8 mouse cellular contexts compared by ENCODE assay signal in the genomic region with DNA sequence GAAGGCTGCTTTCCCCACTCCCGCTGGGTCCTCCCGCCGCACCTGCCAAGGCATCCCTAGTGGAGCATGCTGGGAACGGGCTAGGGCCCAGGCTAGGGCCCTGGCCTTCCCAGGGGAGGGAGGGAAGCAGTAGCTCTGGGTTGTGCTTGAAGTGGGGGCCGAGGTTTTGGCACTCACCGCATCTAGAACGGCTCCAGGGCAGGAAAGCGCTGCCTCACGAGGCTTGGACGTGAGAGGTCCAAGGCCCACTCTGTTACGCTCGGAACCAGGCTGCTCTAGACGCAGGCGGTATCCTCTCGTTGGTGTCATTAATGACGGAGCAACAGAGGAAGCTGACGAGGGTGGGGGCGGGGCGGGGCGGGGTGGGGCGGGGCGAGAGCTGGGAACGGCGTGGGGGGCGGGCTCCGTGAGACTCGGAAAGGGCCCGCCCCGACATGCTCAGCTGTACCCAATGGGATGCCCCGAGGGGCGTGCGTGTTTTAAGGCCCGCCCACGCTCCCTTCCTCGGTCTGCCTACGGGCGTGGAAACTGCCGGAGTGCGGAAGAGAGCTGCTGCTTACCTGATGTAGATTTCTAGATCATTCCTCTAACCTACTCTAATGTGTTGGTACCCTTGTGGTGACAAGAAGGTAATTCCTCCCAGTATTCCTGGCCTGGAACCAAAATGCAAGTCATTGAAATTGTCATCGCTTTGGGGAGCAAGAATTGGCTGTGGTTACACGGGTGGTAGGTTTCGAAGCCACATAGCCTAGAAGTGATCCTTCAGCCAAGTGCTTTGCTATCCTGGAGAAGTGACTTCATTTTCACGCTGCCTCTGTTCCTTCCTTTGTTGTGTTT. TPM values are rescaled to one million over a fixed set of nuclear protein-coding genes. Genes with fewer than 3 reads are reported as not detected.
DNase-seq lines count a peak whose midpoint lies in the region; ATAC-seq and TF ChIP-seq lines count a peak whose summit lies in the region.

C1galt1c1 (minus strand) TSS at position 287 of the 837 bp plus-strand sequence.

- peak; percentile 31; the same call in 1 of the 2 replicates for TF ChIP-seq POLR2A in brain, embryonic 14.5 days (IDR thresholded peaks at IDR 0.05; ENCODE audit: borderline replicate concordance, extremely low read depth, insufficient read depth, insufficient read length, poor library complexity, severe bottlenecking)
- TF ChIP-seq POLR2A in liver, adult 2 months (IDR thresholded peaks at IDR 0.05; ENCODE audit: extremely low read depth, insufficient read depth, low read length) = peak; percentile 57; the same call in 1 of the 2 replicates
- TF ChIP-seq POLR2A in myocyte (IDR thresholded peaks at IDR 0.05; ENCODE audit: insufficient read length, low read depth) = peak; percentile 81

- peaks cover 4% of the 10 kb centered on the region for H3K9me3 ChIP-seq in erythroblast, embryonic 14.5 days (ENCODE audit: control insufficient read depth, low read length)
- no peaks in the 10 kb centered on the region for H3K9me3 ChIP-seq in heart, embryonic 11.5 days (replicated peaks; ENCODE audit: control insufficient read depth, low read length)
- H3K9me3 ChIP-seq in kidney, embryonic 16.5 days (ENCODE audit: low read length) = no peaks in the 10 kb centered on the region

- 20% methylated on average over 37 of the region's 43 CpGs for WGBS in heart, embryonic 11.5 days (ENCODE audit: insufficient replicate concordance)
- WGBS in kidney, embryonic 16.5 days = 24% methylated on average over 35 of the region's 43 CpGs
- 0% methylated on average over 26 of the region's 43 CpGs for WGBS in liver, adult 2 months

- peak within 1 kb of the TSS; percentile 30 for H3K4me3 ChIP-seq in C2C12 (ENCODE audit: insufficient read depth, poor library complexity, severe bottlenecking)
- H3K4me3 ChIP-seq in erythroblast, embryonic 14.5 days (replicated peaks) = peak within 1 kb of the TSS; percentile 86
- peak within 1 kb of the TSS; percentile 55 for H3K4me3 ChIP-seq in heart, embryonic 11.5 days (ENCODE audit: low read depth, low read length)
- H3K4me3 ChIP-seq in kidney, embryonic 16.5 days (ENCODE audit: low read length) = peak within 1 kb of the TSS; percentile 60
- peak within 1 kb of the TSS; percentile 94 for H3K4me3 ChIP-seq in liver, adult 2 months (ENCODE audit: insufficient read depth, low read depth, low read length)
- peak within 1 kb of the TSS; percentile 38 for H3K4me3 ChIP-seq in myocyte

- TF ChIP-seq CTCF in C2C12 (IDR thresholded peaks at IDR 0.05; ENCODE audit: control insufficient read depth, insufficient read depth, insufficient read length) = no peak
- TF ChIP-seq CTCF in brain, embryonic 14.5 days (IDR thresholded peaks at IDR 0.05; ENCODE audit: borderline replicate concordance, extremely low read depth, insufficient read depth, insufficient read length) = no peak
- TF ChIP-seq CTCF in liver, adult 2 months (IDR thresholded peaks at IDR 0.05; ENCODE audit: low read depth, low read length) = no peak

- H3ac ChIP-seq in C2C12 (ENCODE audit: control insufficient read depth, insufficient read length, low read depth) (peak within 1 kb of the TSS; percentile 89), myocyte (ENCODE audit: control insufficient read depth, insufficient read length) (no peak within 1 kb of the TSS)

- peak within 1 kb of the TSS; percentile 77 for H3K9ac ChIP-seq in heart, embryonic 11.5 days (ENCODE audit: low read depth, low read length)
- peak within 1 kb of the TSS; percentile 74 for H3K9ac ChIP-seq in kidney, embryonic 16.5 days (replicated peaks; ENCODE audit: low read length)
- H3K9ac ChIP-seq in liver, adult 2 months (ENCODE audit: low read depth, low read length) = peak within 1 kb of the TSS; percentile 72

- H3K79me2 ChIP-seq in C2C12 (ENCODE audit: control insufficient read depth, insufficient read depth) (peaks cover 13% of the 10 kb centered on the region), myocyte (ENCODE audit: control insufficient read depth, insufficient read depth) (peaks cover 7% of the 10 kb centered on the region)
- H3K79me2 ChIP-seq in liver, adult 2 months (ENCODE audit: control insufficient read depth, insufficient read depth, low read length) = peaks cover 2% of the 10 kb centered on the region; the same call in 1 of the 2 replicates

- no peaks in the 10 kb centered on the region for H3K27me3 ChIP-seq in C2C12 (ENCODE audit: control insufficient read depth, insufficient read depth, insufficient read length)
- H3K27me3 ChIP-seq in erythroblast, embryonic 14.5 days (ENCODE audit: control insufficient read depth) = no peaks in the 10 kb centered on the region; the same call in 1 of the 2 replicates
- H3K27me3 ChIP-seq in heart, embryonic 11.5 days (ENCODE audit: control insufficient read depth, insufficient read depth, low read length) = no peaks in the 10 kb centered on the region
- H3K27me3 ChIP-seq in kidney, embryonic 16.5 days (ENCODE audit: insufficient read depth, low read length) = no peaks in the 10 kb centered on the region
- no peaks in the 10 kb centered on the region for H3K27me3 ChIP-seq in liver, adult 2 months (ENCODE audit: control insufficient read depth, insufficient read depth, low read length)
- H3K27me3 ChIP-seq in myocyte (ENCODE audit: control insufficient read depth, insufficient read depth, insufficient read length) = no peaks in the 10 kb centered on the region
- no peaks in the 10 kb centered on the region for H3K27me3 ChIP-seq in splenic B cell, adult 2 months (ENCODE audit: control insufficient read depth, insufficient read depth, low read length, poor library complexity, severe bottlenecking)

- peaks cover 14% of the 10 kb centered on the region for H3K4me1 ChIP-seq in erythroblast, embryonic 14.5 days (ENCODE audit: control insufficient read depth)
- no peaks in the 10 kb centered on the region for H3K4me1 ChIP-seq in heart, embryonic 11.5 days (ENCODE audit: control insufficient read depth, insufficient read depth, low read length)
- peaks cover 7% of the 10 kb centered on the region; the same call in 1 of the 2 replicates for H3K4me1 ChIP-seq in kidney, embryonic 16.5 days (ENCODE audit: insufficient read depth, low read length)
- H3K4me1 ChIP-seq in liver, adult 2 months (ENCODE audit: control insufficient read depth, insufficient read depth, low read length) = peaks cover 2% of the 10 kb centered on the region; the same call in 1 of the 2 replicates

- peak within 1 kb of the TSS; percentile 54 for H3K4me2 ChIP-seq in heart, embryonic 11.5 days
- H3K4me2 ChIP-seq in kidney, embryonic 16.5 days (replicated peaks; ENCODE audit: low read depth, low read length) = peak within 1 kb of the TSS; percentile 51
- peak within 1 kb of the TSS; percentile 85 for H3K4me2 ChIP-seq in myocyte (ENCODE audit: low read depth)

- DNase-seq in brain, embryonic 14.5 days (ENCODE audit: low read depth) = peak; percentile 96
- peak; percentile 81 for DNase-seq in liver, adult 2 months (ENCODE audit: extremely low read depth, low read depth, low spot score)
- peak; percentile 94 for DNase-seq in splenic B cell, adult 2 months (ENCODE audit: low read depth, low spot score)

- H3K79me3 ChIP-seq in C2C12 (ENCODE audit: low read depth) = peaks cover 8% of the 10 kb centered on the region

- peak; percentile 99 for ATAC-seq in heart, embryonic 11.5 days (replicated peaks; ENCODE audit: insufficient number of reproducible peaks, low FRiP score, low TSS enrichment)
- peak; percentile 99 for ATAC-seq in kidney, embryonic 16.5 days (ENCODE audit: low FRiP score, low TSS enrichment)

- H3K36me3 ChIP-seq in C2C12 (ENCODE audit: control insufficient read depth, insufficient read depth) (no peaks in the 10 kb centered on the region), myocyte (ENCODE audit: control insufficient read depth, insufficient read depth) (peaks cover 8% of the 10 kb centered on the region)
- peaks cover 8% of the 10 kb centered on the region for H3K36me3 ChIP-seq in erythroblast, embryonic 14.5 days (ENCODE audit: control insufficient read depth)
- H3K36me3 ChIP-seq in heart, embryonic 11.5 days (ENCODE audit: control insufficient read depth, insufficient read depth, low read length) = no peaks in the 10 kb centered on the region
- H3K36me3 ChIP-seq in kidney, embryonic 16.5 days (ENCODE audit: insufficient read depth, low read length) = no peaks in the 10 kb centered on the region
- H3K36me3 ChIP-seq in liver, adult 2 months (ENCODE audit: control insufficient read depth, insufficient read depth, low read length) = peaks cover 4% of the 10 kb centered on the region; the same call in 1 of the 2 replicates
- no peaks in the 10 kb centered on the region for H3K36me3 ChIP-seq in splenic B cell, adult 2 months (ENCODE audit: control insufficient read depth, insufficient read depth, low read length, poor library complexity, severe bottlenecking)

- H3K27ac ChIP-seq in heart, embryonic 11.5 days (ENCODE audit: low read depth, low read length) = peak within 1 kb of the TSS; percentile 88
- H3K27ac ChIP-seq in kidney, embryonic 16.5 days (ENCODE audit: low read length) = peak within 1 kb of the TSS; percentile 96
- peak within 1 kb of the TSS; percentile 74 for H3K27ac ChIP-seq in liver, adult 2 months (replicated peaks; ENCODE audit: insufficient read depth, low read depth, low read length)

TF ChIP-seq in C2C12, 6 proteins besides CTCF, POLR2A, EP300 and RAD21:
- TF ChIP-seq MYOG (IDR thresholded peaks at IDR 0.05; ENCODE audit: control insufficient read depth, extremely low read depth, insufficient read length) = no peak
- TF ChIP-seq MAX (IDR thresholded peaks at IDR 0.05) = peak; percentile 17

TF ChIP-seq in myocyte, 11 proteins besides CTCF, POLR2A, EP300 and RAD21 (continues in another document):
- TF ChIP-seq SRF (IDR thresholded peaks at IDR 0.05; ENCODE audit: control insufficient read depth, insufficient read length, low read depth) (no peak), TCF3 (IDR thresholded peaks at IDR 0.05; ENCODE audit: insufficient read length, low read depth) (no peak), MYOG (IDR thresholded peaks at IDR 0.05; ENCODE audit: control insufficient read depth in 1 of 3, insufficient read depth in 1 of 3, insufficient read length in 2 of 3, low read depth in 2 of 3) (peak in 1 of 3 experiments; percentile 58), E2F4 (IDR thresholded peaks at IDR 0.05; ENCODE audit: insufficient read depth) (no peak), POLR2AphosphoS2 (IDR thresholded peaks at IDR 0.05; ENCODE audit: insufficient read length, low read depth) (peak; percentile 88), TCF12 (IDR thresholded peaks at IDR 0.05; ENCODE audit: insufficient read depth, poor library complexity, severe bottlenecking) (no peak)

RNA-seq across cellular contexts. Expression of gene C1galt1c1, which starts in this region (rescaled TPM):
- polyA plus RNA-seq in C2C12 (2012; fragmentation: generic; extraction: Trizol) (8.4 TPM), myocyte (2012; fragmentation: generic; extraction: Trizol) (21.4 TPM)
- polyA plus RNA-seq in brain, embryonic 14.5 days (2012; rRNA removed) = 19.0 and 19.8 TPM in 2 replicates
- 0.05 TPM in 1 of 2 replicates, not detected in the other for polyA plus RNA-seq in erythroblast, embryonic 14.5 days (2012)
- polyA plus RNA-seq in heart, embryonic 11.5 days (2014; fragmentation: Nextera tagmentation; extraction: Ambion mirVana) = 29.6 and 30.2 TPM in 2 replicates
- 36.4 and 37.3 TPM in 2 replicates for polyA plus RNA-seq in kidney, embryonic 16.5 days (2015; fragmentation: Nextera tagmentation; extraction: Ambion mirVana)
- total RNA-seq in liver, adult 2 months (2014; rRNA removed) = 33.7 and 35.4 TPM in 2 replicates
- polyA plus RNA-seq in liver, adult 2 months (2012; rRNA removed) = 4.3 and 5.1 TPM in 2 replicates

Comparison
In these comparisons a context has a peak if more than half of its experiments do, and no peak if none do; other contexts are left out.
1. Peak in every context shown above with its lines: DNase-seq, ATAC-seq, H3K4me3 ChIP-seq and H3K27ac ChIP-seq.
2. H3K4me3 ChIP-seq: peak in every context shown above with its lines; median percentile 94 in liver, adult 2 months; 86 in erythroblast, embryonic 14.5 days; 60 in kidney, embryonic 16.5 days; 55 in heart, embryonic 11.5 days; 38 in myocyte; 30 in C2C12.
3. POLR2A ChIP-seq: peak in every context shown above with its lines; median percentile 81 in myocyte; 57 in liver, adult 2 months; 31 in brain, embryonic 14.5 days.